Mouse (Mus musculus): Measurements from ENCODE around the gene Clasp1. TPM values are rescaled to one million over a fixed set of nuclear protein-coding genes. Genes with fewer than 3 reads are reported as not detected.

Clasp1 gene
- polyA plus RNA-seq, 1 experiment from 2014 or later, result 146 TPM

- H3K9me3 ChIP-seq, result no peaks in the 10 kb centered on the region
These were observed 1.4 kb downstream of the Clasp1 start for GRCm38 (mm10) chr1:118390266-118390660.

GRCm38 (mm10) chr1:118390871-118391387, 2.1 kb downstream of the Clasp1 start:
- Histone ChIP-seq H3K4me3 (replicated peaks) (peak overlapping the region; percentile 92), H3K36me3 (replicated peaks) (peaks cover 20% of the 10 kb centered on the region), H3K27me3 (no peaks in the 10 kb centered on the region), H3K4me1 (peaks cover 27% of the 10 kb centered on the region), H3K9me3 (no peaks in the 10 kb centered on the region), H3K4me2 (peak overlapping the region; percentile 74), H3K9ac (no peak overlapping the region), H3K27ac (no peak overlapping the region)
- no peak for ATAC-seq (ENCODE audit: low FRiP score)
- 88% methylated on average over 2 of the region's 2 CpGs for WGBS

More at GRCm38 (mm10) chr1:118390266-118390660, 1.4 kb downstream of the Clasp1 start:
- 17% methylated on average over 8 of the region's 8 CpGs for WGBS
- Histone ChIP-seq H3K9ac (peak overlapping the region; percentile 91), H3K4me1 (peaks cover 27% of the 10 kb centered on the region), H3K36me3 (replicated peaks) (peaks cover 15% of the 10 kb centered on the region; the same call in 1 of the 2 replicates), H3K27ac (peak overlapping the region; percentile 94), H3K4me2 (peak overlapping the region; percentile 74), H3K4me3 (replicated peaks) (peak overlapping the region; percentile 92), H3K27me3 (no peaks in the 10 kb centered on the region)
- no peak for ATAC-seq (ENCODE audit: low FRiP score)

- Histone ChIP-seq H3K4me3 (replicated peaks) (no peak overlapping the region), H3K4me2 (no peak overlapping the region), H3K27ac (no peak overlapping the region), H3K9ac (no peak overlapping the region), H3K36me3 (replicated peaks) (peaks cover 26% of the 10 kb centered on the region), H3K27me3 (no peaks in the 10 kb centered on the region), H3K4me1 (peaks cover 26% of the 10 kb centered on the region), H3K9me3 (no peaks in the 10 kb centered on the region)
- no peak for ATAC-seq (ENCODE audit: low FRiP score)
- WGBS, result 94% methylated on average over 2 of the region's 2 CpGs
These were observed 3.4 kb downstream of the Clasp1 start for GRCm38 (mm10) chr1:118392246-118392645.

GRCm38 (mm10) chr1:118393916-118394315, 5.1 kb downstream of the Clasp1 start:
- Histone ChIP-seq H3K27ac (no peak overlapping the region), H3K27me3 (no peaks in the 10 kb centered on the region), H3K36me3 (replicated peaks) (peaks cover 28% of the 10 kb centered on the region), H3K4me2 (no peak overlapping the region), H3K9me3 (no peaks in the 10 kb centered on the region), H3K4me1 (peaks cover 33% of the 10 kb centered on the region), H3K4me3 (replicated peaks) (no peak overlapping the region), H3K9ac (no peak overlapping the region)
- WGBS, result 94% methylated on average over 3 of the region's 3 CpGs
- ATAC-seq (ENCODE audit: low FRiP score), result no peak

GRCm38 (mm10) chr1:118397866-118398265, 9.0 kb downstream of the Clasp1 start:
- no peaks in the 10 kb centered on the region for H3K9me3 ChIP-seq
- H3K9ac ChIP-seq, result no peak overlapping the region
- no peak overlapping the region for H3K27ac ChIP-seq
- ATAC-seq (ENCODE audit: low FRiP score), result no peak
- H3K4me2 ChIP-seq, result no peak overlapping the region
- H3K4me1 ChIP-seq, result peaks cover 17% of the 10 kb centered on the region
- H3K27me3 ChIP-seq, result no peaks in the 10 kb centered on the region
- peaks cover 34% of the 10 kb centered on the region for H3K36me3 ChIP-seq (replicated peaks)
- WGBS, result 97% methylated on average over 9 of the region's 9 CpGs
- no peak overlapping the region for H3K4me3 ChIP-seq (replicated peaks)

- no peak for ATAC-seq (ENCODE audit: low FRiP score)
- Histone ChIP-seq H3K4me2 (no peak overlapping the region), H3K4me3 (replicated peaks) (no peak overlapping the region), H3K27me3 (no peaks in the 10 kb centered on the region), H3K27ac (no peak overlapping the region), H3K9ac (no peak overlapping the region), H3K4me1 (peaks cover 17% of the 10 kb centered on the region), H3K9me3 (no peaks in the 10 kb centered on the region), H3K36me3 (replicated peaks) (peaks cover 31% of the 10 kb centered on the region)
- 53% methylated on average over 6 of the region's 6 CpGs for WGBS
These were observed 9.7 kb downstream of the Clasp1 start for GRCm38 (mm10) chr1:118398567-118398966.

GRCm38 (mm10) chr1:118399625-118400310, 10.9 kb downstream of the Clasp1 start:
- 90% methylated on average over 8 of the region's 8 CpGs for WGBS

GRCm38 (mm10) chr1:118401991-118402390, 13.1 kb downstream of the Clasp1 start:
- no peak overlapping the region for H3K4me2 ChIP-seq
- no peak for ATAC-seq (ENCODE audit: low FRiP score)
- no peak overlapping the region for H3K4me3 ChIP-seq (replicated peaks)
- H3K9me3 ChIP-seq, result no peaks in the 10 kb centered on the region
- no peak overlapping the region for H3K27ac ChIP-seq
- H3K4me1 ChIP-seq, result peaks cover 14% of the 10 kb centered on the region
- 95% methylated on average over 4 of the region's 4 CpGs for WGBS
- no peak overlapping the region for H3K9ac ChIP-seq
- peaks cover 10% of the 10 kb centered on the region for H3K36me3 ChIP-seq (replicated peaks)
- no peaks in the 10 kb centered on the region for H3K27me3 ChIP-seq

More at GRCm38 (mm10) chr1:118399625-118400310, 10.9 kb downstream of the Clasp1 start:
- H3K4me2 ChIP-seq, result no peak overlapping the region
- peaks cover 22% of the 10 kb centered on the region for H3K36me3 ChIP-seq (replicated peaks)
- H3K4me3 ChIP-seq (replicated peaks), result no peak overlapping the region
- peaks cover 14% of the 10 kb centered on the region for H3K4me1 ChIP-seq
- no peaks in the 10 kb centered on the region for H3K9me3 ChIP-seq
- no peak overlapping the region for H3K27ac ChIP-seq
- H3K27me3 ChIP-seq, result no peaks in the 10 kb centered on the region
- no peak for ATAC-seq (ENCODE audit: low FRiP score)
- H3K9ac ChIP-seq, result no peak overlapping the region

GRCm38 (mm10) chr1:118402556-118402955, 13.7 kb downstream of the Clasp1 start:
- Histone ChIP-seq H3K9me3 (no peaks in the 10 kb centered on the region), H3K4me3 (replicated peaks) (no peak overlapping the region), H3K27me3 (no peaks in the 10 kb centered on the region), H3K36me3 (replicated peaks) (peaks cover 10% of the 10 kb centered on the region), H3K4me2 (no peak overlapping the region), H3K4me1 (peaks cover 14% of the 10 kb centered on the region), H3K27ac (no peak overlapping the region), H3K9ac (no peak overlapping the region)
- WGBS, result 79% methylated on average over 8 of the region's 8 CpGs
- no peak for ATAC-seq (ENCODE audit: low FRiP score)

GRCm38 (mm10) chr1:118402966-118403365, 14.1 kb downstream of the Clasp1 start:
- peaks cover 10% of the 10 kb centered on the region for H3K36me3 ChIP-seq (replicated peaks)
- 94% methylated on average over 6 of the region's 6 CpGs for WGBS
- no peak for ATAC-seq (ENCODE audit: low FRiP score)
- no peak overlapping the region for H3K4me3 ChIP-seq (replicated peaks)
- no peak overlapping the region for H3K9ac ChIP-seq
- no peaks in the 10 kb centered on the region for H3K9me3 ChIP-seq
- no peak overlapping the region for H3K4me2 ChIP-seq
- H3K27ac ChIP-seq, result no peak overlapping the region
- H3K4me1 ChIP-seq, result peaks cover 12% of the 10 kb centered on the region
- H3K27me3 ChIP-seq, result no peaks in the 10 kb centered on the region

GRCm38 (mm10) chr1:118403440-118403839, 14.6 kb downstream of the Clasp1 start:
- H3K4me2 ChIP-seq, result no peak overlapping the region
- H3K4me1 ChIP-seq, result peaks cover 7% of the 10 kb centered on the region
- H3K36me3 ChIP-seq (replicated peaks), result peaks cover 8% of the 10 kb centered on the region; the same call in 1 of the 2 replicates
- H3K4me3 ChIP-seq (replicated peaks), result no peak overlapping the region
- H3K27me3 ChIP-seq, result no peaks in the 10 kb centered on the region
- ATAC-seq (ENCODE audit: low FRiP score), result no peak
- 87% methylated on average over 3 of the region's 3 CpGs for WGBS
- H3K9ac ChIP-seq, result no peak overlapping the region
- H3K9me3 ChIP-seq, result no peaks in the 10 kb centered on the region
- H3K27ac ChIP-seq, result no peak overlapping the region

GRCm38 (mm10) chr1:118407586-118408250, 18.9 kb downstream of the Clasp1 start:
- Histone ChIP-seq H3K27ac (no peak overlapping the region), H3K4me2 (no peak overlapping the region), H3K9ac (no peak overlapping the region), H3K9me3 (no peaks in the 10 kb centered on the region), H3K36me3 (replicated peaks) (peaks cover 4% of the 10 kb centered on the region; the same call in 1 of the 2 replicates), H3K27me3 (no peaks in the 10 kb centered on the region), H3K4me1 (no peaks in the 10 kb centered on the region), H3K4me3 (replicated peaks) (no peak overlapping the region)
- ATAC-seq (ENCODE audit: low FRiP score), result no peak
- WGBS, result 92% methylated on average over 7 of the region's 7 CpGs
